Mouse (Mus musculus) ES-Bruce4 (cell line): ENCODE results near the gene Cytip. TPM values are rescaled to one million over a fixed set of nuclear protein-coding genes. Genes with fewer than 3 reads are reported as not detected.

Experiments used
- H3K27ac ChIP-seq: 2 replicates; pipeline ENCODE4 v1.5.1; 2012; ENCODE audit warnings: low read length, inconsistent platforms; ENCODE audit not compliant: insufficient read depth
- H3K27me3 ChIP-seq: 2 replicates; pipeline ENCODE4 v1.6.1; 2012; ENCODE audit warnings: mild to moderate bottlenecking, low read length, inconsistent platforms; ENCODE audit not compliant: control insufficient read depth, poor library complexity, insufficient read depth, severe bottlenecking
- H3K36me3 ChIP-seq: 2 replicates; pipeline ENCODE4 v1.6.1; 2012; ENCODE audit warnings: inconsistent platforms, mild to moderate bottlenecking, low read length, moderate library complexity; ENCODE audit not compliant: control insufficient read depth, poor library complexity, insufficient read depth, severe bottlenecking
- H3K4me1 ChIP-seq: one replicate; pipeline ENCODE4 v1.8.1; 2011; ENCODE audit warnings: low read length; ENCODE audit not compliant: control insufficient read depth, insufficient read depth
- H3K4me3 ChIP-seq: 2 replicates; pipeline ENCODE4 v1.5.1; 2011; ENCODE audit warnings: low read depth, mild to moderate bottlenecking, low read length
- H3K9ac ChIP-seq: 2 replicates; pipeline ENCODE4 v1.6.1; 2012; ENCODE audit warnings: low read depth, mild to moderate bottlenecking, inconsistent platforms; ENCODE audit not compliant: poor library complexity, severe bottlenecking
- H3K9me3 ChIP-seq: replicated peaks from 2 replicates; pipeline ENCODE4 v1.6.1; 2012; ENCODE audit warnings: mild to moderate bottlenecking, low read length, inconsistent platforms; ENCODE audit not compliant: control insufficient read depth, poor library complexity, insufficient read depth, severe bottlenecking
- CTCF ChIP-seq: IDR thresholded peaks from one replicate; pipeline ENCODE4 v1.8.1; 2011; ENCODE audit warnings: low read depth, low read length
- EP300 ChIP-seq: IDR thresholded peaks from 2 replicates; pipeline ENCODE4 v1.6.1; 2011; ENCODE audit warnings: low read depth, low read length; ENCODE audit not compliant: insufficient read depth
- POLR2A ChIP-seq: IDR thresholded peaks from one replicate; pipeline ENCODE4 v1.8.1; 2011; ENCODE audit warnings: low read length; ENCODE audit not compliant: insufficient read depth
- polyA plus RNA-seq: library from polyadenylated mRNA; stranded (reverse); fragments of >200 nt; gene quantifications from 2 replicates; pipeline ENCODE4 v1.2.4, GENCODE M21; 2011; ENCODE audit warnings: low read depth; ENCODE audit not compliant: missing spikeins, insufficient read depth, insufficient read length

The Cytip gene
- polyA plus RNA-seq, 1 experiment: not detected

DNA sequence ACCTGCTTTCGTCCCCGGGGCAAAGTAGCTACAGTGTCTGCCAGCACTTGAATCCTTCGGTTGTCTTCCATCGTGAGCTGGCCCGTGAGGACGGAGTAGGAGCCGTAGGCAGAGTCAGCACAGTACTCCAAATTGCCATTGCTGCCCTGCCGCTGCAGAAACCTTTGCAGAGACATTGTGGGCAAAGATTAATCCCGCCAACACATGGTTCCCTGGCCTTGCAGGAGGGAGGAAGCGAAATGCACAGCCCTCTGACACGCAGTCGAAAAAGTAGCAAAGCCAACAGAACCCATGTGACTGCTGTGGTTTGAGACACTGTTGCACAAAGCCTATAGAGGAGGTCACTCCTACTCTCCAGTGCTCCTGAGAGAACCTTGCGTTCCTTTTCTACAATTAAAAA, 35.5 kb downstream of the Cytip start:
- Histone ChIP-seq H3K27me3 (no peaks in the 10 kb centered on the region), H3K9ac (no peak overlapping the region), H3K9me3 (no peaks in the 10 kb centered on the region), H3K27ac (no peak overlapping the region), H3K4me3 (no peak overlapping the region), H3K4me1 (no peaks in the 10 kb centered on the region), H3K36me3 (no peaks in the 10 kb centered on the region)
- no peak for TF ChIP-seq EP300
- no peak for TF ChIP-seq CTCF
- TF ChIP-seq POLR2A: no peak

GRCm38 (mm10) chr2:58159121-58159520, 36.2 kb downstream of the Cytip start:
- Histone ChIP-seq H3K36me3 (no peaks in the 10 kb centered on the region), H3K4me1 (no peaks in the 10 kb centered on the region), H3K27ac (no peak overlapping the region), H3K9me3 (no peaks in the 10 kb centered on the region), H3K4me3 (no peak overlapping the region), H3K27me3 (no peaks in the 10 kb centered on the region), H3K9ac (no peak overlapping the region)
- TF ChIP-seq EP300 (no peak), CTCF (no peak), POLR2A (no peak)

DNA sequence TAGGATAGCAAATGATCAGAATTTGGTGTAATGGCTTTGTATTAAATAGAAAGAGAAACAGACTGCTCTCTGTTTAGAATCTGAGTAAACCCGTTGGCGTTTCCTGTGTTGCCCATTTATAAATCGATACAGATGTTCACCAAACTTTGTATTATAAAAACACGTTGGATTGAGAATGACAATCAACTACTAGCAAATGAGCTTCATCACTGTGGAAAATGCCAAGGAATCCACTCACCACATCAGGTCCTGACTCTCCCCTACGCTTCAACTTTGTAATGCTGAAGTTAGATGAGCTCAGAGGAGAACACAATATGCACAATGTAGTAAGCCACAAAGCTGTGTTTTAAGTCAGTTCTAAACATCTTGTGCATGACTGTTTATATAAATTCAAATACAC, 36.8 kb downstream of the Cytip start:
- Histone ChIP-seq H3K4me3 (no peak overlapping the region), H3K9ac (no peak overlapping the region), H3K27ac (no peak overlapping the region), H3K9me3 (no peaks in the 10 kb centered on the region), H3K36me3 (no peaks in the 10 kb centered on the region), H3K4me1 (no peaks in the 10 kb centered on the region), H3K27me3 (no peaks in the 10 kb centered on the region)
- TF ChIP-seq CTCF (no peak), POLR2A (no peak), EP300 (no peak)

GRCm38 (mm10) chr2:58158107-58158506, 37.2 kb downstream of the Cytip start:
- no peak overlapping the region for H3K27ac ChIP-seq
- TF ChIP-seq EP300: no peak
- no peak for TF ChIP-seq CTCF
- no peak for TF ChIP-seq POLR2A

GRCm38 (mm10) chr2:58157466-58157865, 37.9 kb downstream of the Cytip start:
- Histone ChIP-seq H3K27me3 (no peaks in the 10 kb centered on the region), H3K4me3 (no peak overlapping the region)
- no peak for TF ChIP-seq EP300
- TF ChIP-seq CTCF: no peak
- no peak for TF ChIP-seq POLR2A

More at GRCm38 (mm10) chr2:58158107-58158506, 37.2 kb downstream of the Cytip start:
- no peak overlapping the region for H3K9ac ChIP-seq
- H3K36me3 ChIP-seq: no peaks in the 10 kb centered on the region
- no peaks in the 10 kb centered on the region for H3K27me3 ChIP-seq
- no peaks in the 10 kb centered on the region for H3K4me1 ChIP-seq
- H3K4me3 ChIP-seq: no peak overlapping the region
- H3K9me3 ChIP-seq: no peaks in the 10 kb centered on the region

DNA sequence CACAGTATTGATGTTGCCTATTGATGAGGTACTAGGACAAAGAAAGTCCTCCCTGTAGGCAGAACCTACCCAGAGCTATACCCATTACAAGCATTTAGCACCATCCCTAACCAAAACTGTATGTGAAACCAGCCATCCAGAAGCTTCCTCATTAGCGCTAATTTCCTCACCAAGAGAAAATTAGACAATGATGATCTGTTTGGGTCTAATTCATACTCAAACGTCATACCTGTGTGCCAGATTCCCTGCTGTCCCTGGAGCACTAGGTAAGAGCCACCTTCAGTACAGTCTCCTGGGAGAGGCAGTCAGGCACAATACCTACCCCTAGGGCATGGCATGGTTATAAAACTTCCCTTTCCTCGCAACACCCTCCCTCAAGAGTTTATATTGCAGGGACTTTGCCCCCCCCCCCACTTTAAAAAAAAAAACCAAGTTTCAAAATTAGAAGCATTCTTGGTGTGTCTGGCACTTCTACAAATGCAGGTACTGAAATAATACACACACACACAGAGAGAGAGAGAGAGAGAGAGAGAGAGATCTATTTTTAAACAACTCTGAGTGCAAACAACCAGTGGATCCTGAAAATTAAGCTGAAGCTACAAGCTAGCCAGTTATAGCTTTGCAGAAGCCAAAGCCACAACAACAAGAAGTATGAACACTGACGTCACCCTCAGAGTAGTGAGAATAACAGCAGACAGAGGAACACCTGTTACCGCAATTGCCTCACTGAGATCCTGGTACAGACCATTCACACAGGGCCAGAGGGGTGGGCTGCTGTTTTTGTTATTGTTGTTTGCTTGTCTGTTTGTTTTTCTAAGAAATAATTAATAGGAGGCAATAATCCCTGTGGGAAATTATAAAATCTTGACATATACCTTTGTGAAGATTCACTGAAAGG, 38.6 kb downstream of the Cytip start:
- no peaks in the 10 kb centered on the region for H3K4me1 ChIP-seq
- H3K4me3 ChIP-seq: no peak overlapping the region
- no peaks in the 10 kb centered on the region for H3K9me3 ChIP-seq
- H3K27me3 ChIP-seq: no peaks in the 10 kb centered on the region
- no peak overlapping the region for H3K27ac ChIP-seq
- no peak overlapping the region for H3K9ac ChIP-seq
- H3K36me3 ChIP-seq: no peaks in the 10 kb centered on the region
- TF ChIP-seq EP300: no peak
- no peak for TF ChIP-seq CTCF
- TF ChIP-seq POLR2A: no peak

More at GRCm38 (mm10) chr2:58157466-58157865, 37.9 kb downstream of the Cytip start:
- no peak overlapping the region for H3K9ac ChIP-seq
- H3K9me3 ChIP-seq: no peaks in the 10 kb centered on the region
- no peak overlapping the region for H3K27ac ChIP-seq
- H3K4me1 ChIP-seq: no peaks in the 10 kb centered on the region
- H3K36me3 ChIP-seq: no peaks in the 10 kb centered on the region
